Mouse (Mus musculus): ENCODE data around the gene 1110032F04Rik.
A peak's percentile ranks its signal among the peaks of the same experiment; 100 is the strongest.
"Not testable (repeated sequence)": the region's sequence is repeated elsewhere in the genome, so short reads cannot be mapped to it uniquely, and the experiment has no call there.

The 1110032F04Rik gene

DNA sequence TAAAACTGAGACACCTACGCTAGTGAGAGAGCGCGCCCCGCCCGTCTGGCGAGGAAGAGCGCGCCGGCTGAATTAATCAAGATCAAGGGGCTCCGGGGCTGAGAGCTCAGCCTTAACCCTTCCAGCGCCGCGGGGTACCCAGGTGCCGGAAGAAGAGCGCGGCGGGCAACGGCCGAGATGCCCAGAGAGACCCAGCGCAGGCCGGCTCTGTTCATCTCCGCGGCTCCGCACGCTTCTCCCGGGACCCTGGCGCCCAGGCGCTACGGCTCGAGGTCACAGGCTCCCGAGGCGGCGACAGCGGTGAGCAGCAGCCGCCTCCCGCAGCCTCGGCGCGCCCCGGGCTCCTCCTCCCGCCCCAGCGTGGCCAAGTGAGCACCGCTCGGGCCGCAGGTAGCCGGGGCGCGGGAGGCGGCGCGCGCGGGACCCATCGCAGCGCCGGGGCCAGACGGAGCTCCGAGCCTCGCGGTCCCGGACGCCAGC, at the start of gene 1110032F04Rik:
1110032F04Rik (plus strand) TSS at position 376 of the 480 bp plus-strand sequence.
- peak in 1 of 2 experiments; percentile 14 for DNase-seq (ENCODE audit: low spot score in 2 of 2)

DNA sequence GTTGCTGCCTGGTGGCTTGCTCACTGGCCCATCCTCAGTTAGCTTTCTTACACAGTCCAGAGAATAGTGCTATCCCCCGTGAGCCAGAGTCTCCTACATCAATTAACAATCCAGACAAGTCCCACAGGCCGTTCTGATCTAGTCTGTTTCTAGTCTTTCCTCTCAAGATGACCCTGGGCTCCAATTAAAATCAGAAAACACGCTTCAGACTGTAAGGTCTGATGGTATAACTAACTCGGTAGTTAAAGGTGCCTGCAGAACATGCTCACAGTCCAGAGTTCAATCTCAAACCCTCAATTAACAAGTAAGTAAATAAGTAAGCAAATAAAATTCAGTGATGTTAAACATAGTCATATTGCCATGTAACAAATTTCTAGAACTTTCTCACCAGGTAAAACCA, 48.0 kb upstream of the 1110032F04Rik start:
- no peak for DNase-seq (ENCODE audit: low spot score in 2 of 2)

DNA sequence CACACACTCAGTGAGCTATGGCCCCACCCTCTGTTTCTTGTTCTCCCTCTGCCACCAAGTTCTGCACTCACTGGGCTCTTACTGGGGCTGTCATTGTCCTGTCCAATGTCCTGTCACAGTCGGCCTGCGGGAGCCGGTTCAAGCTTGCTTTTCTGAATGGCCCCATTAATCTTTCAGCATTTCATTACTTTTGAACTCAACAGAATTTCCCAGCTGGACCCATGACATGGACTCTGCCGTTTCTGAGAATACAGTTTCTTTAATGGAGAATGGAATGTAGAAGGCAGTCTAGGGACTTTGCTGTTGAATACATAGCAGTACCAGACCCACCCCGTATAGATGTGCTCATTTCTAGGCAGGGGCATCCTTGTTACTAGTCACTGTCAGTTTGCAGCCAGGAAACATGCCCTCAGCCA, 47.5 kb upstream of the 1110032F04Rik start:
- no peak for DNase-seq (ENCODE audit: low spot score in 2 of 2)

DNA sequence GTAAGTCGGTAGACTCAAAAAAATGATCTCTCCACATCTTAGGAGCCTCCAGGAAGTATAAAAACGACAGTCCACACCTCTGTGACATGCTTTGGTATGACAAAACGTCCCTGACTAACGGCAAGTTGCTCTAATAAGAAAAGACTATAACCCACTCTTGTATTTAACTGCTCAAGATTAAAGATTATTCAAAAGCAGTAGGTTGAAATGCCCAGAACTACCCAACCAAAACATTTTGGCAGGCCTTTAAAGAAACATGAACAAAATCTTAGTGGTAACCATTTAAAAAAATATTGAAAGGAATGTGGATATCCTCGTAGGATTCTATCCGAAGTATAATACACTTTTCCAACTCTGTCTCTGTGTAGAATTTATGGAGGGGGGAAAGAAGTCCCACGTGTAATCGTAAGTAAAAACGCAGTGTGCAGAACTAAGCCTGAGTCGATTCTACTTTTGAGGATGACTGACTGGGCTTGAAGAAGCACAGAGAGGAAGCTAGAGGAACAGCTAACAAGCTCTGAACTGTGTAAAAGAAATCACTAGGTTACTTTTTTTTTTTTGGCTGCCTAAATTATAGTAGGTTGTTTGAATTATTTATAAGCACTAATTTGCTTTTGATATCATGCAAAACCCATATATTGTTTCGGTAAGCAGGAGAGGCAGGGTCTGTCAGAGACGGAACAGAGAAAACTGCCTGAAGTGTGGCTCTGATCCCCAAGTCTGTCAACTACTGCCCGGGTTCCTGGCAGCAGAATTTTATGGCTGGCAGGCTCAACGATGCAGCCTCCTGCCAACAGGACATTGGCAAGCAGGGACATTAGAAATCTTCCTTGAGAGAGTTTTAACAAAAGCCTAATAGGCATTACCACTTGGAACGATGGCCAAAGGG, 45.3 kb upstream of the 1110032F04Rik start:
- no peak for DNase-seq (ENCODE audit: low spot score in 2 of 2)

DNA sequence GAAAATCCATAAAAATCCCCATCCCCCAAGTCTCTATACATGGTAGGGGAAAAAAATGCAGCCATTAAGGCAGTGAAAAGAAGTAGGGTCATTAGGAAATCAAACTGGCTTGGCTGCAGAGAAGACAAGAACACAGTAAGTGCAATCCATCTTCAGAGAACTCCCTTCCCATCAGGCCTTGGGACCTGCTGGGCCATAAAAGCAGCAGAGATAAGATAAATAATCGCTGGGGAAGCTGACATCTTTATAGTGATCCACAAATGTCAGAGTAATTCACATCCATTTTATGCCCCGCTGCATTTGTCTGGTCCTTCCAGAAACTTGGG, 44.7 kb upstream of the 1110032F04Rik start:
- DNase-seq (ENCODE audit: low spot score in 2 of 2) = no peak

DNA sequence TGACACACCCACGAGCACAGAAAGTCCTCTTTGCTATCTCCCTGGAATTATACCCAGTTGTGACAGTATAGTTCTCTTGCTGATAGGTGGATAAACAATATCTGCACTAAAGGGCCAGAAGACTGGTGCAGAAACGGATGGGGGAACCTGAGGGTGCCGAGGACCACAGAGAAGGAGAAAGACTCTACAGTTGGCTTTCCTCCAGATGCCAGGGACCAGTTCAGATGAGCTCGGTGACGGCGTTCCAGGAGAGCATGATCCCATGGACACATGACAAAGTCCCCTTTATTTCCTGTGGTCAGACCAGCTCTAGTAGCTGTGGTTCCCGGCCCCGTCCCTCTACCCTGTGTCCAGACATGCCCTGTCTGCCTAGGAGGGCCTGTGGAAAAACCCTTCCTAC, 44.2 kb upstream of the 1110032F04Rik start:
- no peak for DNase-seq (ENCODE audit: low spot score in 2 of 2)

DNA sequence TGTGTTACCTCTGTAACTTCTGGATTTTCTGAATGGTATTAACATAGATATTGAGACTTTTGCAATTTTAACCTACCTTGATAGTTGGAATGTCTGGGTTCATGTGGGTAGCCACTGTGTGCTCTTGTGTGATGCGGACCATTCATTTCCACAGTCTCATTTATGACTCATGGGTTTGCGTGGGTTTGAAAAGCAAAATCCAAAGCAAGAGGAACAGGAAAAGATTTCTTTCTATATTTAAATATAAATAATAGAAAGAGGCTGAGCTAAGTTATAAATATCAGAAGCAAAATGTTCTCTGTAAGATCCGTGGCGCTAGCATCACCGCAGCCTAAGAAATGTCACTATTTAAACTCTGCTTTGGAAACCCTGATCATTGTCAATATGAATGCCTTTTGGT, 41.7 kb upstream of the 1110032F04Rik start:
- no peak for DNase-seq (ENCODE audit: low spot score in 2 of 2)

DNA sequence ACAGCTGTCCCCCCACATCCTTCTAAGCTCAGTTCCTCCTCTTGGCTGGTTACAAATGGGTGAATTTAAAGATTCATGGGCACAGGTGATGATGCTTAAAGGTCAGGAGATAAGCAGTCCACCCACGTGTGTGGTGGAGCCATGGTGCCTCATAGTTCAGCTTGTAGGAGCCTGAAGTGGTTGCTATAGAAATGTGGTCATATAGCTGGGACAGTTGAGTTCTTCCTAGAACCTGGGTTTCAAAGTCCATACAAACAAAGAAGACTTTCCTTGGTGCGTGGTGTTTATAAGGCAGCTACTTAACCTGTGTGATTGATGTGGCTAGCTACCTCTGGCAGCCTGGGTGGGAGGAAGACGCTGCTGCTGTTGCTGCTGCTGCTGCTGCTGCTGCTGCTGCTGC, 39.4 kb upstream of the 1110032F04Rik start:
- no peak for DNase-seq (ENCODE audit: low spot score in 2 of 2)

DNA sequence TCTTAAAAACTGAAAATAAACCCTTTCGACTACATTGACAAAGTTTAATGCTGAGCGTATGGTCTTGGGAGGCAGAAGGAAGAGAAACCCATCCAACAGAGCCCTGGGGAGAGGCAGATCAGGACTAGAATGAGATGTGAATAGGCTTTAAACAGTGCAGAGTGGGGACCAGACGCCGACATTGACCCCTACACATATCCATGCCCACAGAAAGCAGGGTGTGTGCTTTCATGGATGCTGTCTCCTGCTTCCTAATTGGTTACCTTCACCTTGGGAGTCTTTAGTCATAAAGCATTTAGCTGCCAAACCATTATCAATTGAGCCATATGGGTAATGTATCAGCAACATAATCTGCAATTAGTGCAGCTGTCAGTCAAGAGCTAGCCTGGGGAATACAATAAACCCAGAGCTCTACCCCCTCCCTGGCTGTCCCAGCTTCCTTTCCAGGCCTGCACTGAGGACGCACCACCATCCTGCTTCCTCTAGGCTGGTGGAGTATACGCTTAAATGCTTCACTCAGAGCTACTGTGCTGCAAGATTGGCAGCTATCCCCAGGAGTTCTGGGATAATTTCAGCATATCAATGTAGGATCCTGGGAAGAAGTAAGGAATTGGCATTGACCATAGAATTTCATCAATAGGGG, 32.4 kb upstream of the 1110032F04Rik start:
- DNase-seq (ENCODE audit: low spot score in 2 of 2) = no peak

DNA sequence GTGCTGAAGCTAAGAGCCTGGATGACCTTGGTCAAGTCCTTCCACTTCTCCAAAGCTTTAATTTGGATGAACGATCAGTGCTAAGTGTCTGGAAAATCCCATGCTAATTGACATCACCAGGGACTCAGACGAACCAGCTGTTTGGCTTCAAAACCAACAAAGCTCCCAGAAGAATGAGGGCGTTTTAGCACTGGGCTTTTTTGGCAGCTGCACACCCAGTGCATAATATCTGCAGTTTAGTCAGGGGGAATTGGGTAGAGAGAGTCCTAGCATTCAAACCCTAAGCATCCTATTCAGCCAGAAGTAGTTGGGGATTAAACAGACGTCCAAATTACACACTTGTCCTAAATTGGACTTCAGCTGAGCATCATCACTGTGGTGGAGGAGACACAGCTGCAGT, 29.2 kb upstream of the 1110032F04Rik start:
- no peak for DNase-seq (ENCODE audit: low spot score in 2 of 2)

DNA sequence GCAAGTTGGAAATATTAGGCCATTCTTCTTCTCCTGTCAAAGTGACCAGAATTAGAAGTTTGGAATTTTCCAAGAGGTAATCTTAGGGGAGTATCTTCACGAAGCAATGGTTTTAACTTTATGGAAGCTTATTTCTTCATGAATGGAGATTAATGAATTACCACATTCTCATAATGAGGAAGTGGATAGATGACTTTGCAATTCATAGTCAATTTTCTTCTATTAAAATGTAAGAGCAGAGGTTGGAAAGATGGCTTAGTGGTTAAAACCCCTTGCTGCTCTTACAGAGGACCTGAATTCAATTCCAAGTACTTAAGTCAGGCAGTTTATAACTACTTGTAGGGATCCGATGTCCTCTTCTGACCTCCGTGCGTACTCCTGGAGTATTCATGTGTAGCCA, 25.4 kb upstream of the 1110032F04Rik start:
- no peak for DNase-seq (ENCODE audit: low spot score in 2 of 2)

DNA sequence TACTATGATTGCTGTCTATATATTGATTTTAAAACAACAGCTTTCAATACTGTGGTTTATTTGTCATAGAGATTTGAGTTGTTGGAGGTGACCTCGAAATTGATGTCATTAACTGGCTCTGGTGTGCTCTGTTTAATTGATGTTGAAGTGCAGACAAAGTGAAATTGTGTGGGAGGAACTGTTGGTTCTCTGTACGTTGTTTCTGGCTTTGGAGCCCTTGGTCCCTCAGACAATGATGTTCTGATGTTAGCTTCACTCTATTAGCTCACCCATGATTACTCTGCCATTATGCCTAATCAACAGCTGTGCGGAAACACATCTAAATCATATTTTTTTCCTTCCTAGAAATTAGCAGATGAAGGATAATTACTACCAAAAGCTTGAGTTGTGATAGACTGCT, 21.1 kb upstream of the 1110032F04Rik start:
- no peak for DNase-seq (ENCODE audit: low spot score in 2 of 2)

DNA sequence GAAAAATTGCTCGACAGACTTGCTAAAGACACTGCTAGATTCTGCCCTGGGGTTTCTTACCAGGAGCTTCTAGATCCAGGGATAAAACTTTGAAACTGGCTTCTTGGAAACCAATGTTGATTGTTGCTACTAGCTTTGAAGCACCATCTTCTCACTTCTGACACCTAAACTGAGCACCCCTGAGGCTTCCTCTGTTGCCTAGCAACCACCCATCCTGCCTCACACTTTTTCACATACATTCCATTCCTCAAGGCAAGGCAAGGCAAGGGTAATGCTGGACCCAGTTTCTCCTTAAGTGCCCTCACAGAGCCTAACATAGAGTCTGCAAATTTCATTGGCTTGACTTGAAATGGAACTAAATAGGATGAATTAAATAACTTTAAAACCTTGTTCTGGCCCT, 17.0 kb upstream of the 1110032F04Rik start:
- no peak for DNase-seq (ENCODE audit: low spot score in 2 of 2)

DNA sequence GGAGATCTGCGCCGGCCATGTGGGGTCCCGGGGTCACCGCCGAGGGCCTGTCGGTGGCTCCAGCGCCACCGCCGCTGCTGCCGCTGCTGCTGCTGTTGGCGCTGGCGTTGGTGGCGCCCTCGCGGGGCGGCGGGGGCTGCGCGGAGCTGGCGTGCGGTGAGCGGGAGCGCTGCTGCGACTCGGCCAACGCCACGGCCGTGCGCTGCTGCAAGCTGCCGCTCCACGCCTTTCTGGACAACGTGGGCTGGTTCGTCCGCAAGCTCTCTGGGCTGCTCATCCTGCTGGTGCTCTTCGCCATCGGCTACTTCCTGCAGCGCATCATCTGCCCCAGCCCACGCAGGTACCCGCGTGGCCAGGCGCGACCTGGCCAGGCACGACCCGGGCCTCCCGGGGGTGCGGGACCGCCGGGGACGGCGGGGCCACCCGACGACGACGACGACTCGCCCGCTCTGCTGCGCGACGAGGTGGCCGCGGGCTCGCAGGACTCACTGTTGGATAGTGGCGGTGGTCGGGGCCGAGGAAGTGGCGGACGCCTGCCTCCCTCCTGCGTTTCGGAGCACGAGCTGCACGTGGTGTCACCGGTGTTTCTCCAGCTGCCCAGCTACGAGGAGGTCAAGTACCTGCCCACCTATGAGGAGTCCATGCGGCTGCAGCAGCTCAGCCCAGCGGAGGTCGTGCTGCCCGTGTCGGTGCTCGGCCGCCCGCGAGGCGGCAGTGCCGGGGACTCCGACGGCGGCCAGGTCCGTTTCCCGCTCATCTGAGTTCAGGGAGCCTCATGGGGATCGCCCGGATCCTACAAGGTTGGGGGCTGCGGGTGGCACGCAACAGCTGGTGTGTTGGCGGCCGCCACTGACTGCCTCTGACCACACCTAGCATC, 543 bp downstream of the 1110032F04Rik start:
- DNase-seq (ENCODE audit: low spot score in 2 of 2) = peak in 1 of 2 experiments; percentile 14

DNA sequence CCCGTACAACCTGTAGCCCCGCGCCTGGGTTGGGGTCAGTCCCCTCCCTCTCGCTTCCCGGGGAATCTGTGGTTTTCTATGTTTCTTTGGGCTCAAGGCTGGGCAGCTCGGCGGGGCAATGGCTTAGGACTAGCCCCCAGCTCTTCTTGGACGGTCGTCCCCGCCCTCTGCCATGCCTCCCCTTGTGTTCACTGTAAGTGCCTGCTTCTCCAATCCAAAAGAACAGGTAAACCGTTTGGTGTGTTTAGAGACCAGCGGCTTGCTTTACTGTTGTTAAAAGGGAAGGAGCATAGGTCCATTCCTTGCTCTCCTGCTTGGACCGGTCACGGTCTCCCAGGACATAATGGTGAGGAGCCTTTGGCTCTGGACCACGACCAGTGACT, 1.2 kb downstream of the 1110032F04Rik start:
- DNase-seq (ENCODE audit: low spot score in 2 of 2) = no peak

DNA sequence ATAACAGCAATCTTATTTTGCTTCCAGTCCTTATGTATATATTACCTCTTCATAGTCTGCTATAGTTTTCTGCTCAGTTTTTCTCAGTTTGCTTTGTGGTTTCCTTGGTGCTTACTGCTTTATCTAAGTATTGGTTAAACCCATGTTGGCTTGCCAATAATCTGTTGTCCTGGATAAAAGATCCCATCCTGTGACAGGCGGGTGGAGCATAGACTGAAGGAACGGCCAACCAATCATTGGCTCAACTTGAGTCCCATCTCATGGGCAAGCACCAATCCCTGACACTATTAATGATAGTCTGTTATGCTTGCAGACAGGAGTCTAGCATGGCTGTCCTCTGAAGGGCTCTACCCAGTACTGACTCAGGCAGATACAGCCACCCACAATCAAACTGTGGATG, 4.7 kb downstream of the 1110032F04Rik start:
- DNase-seq (ENCODE audit: low spot score in 2 of 2) = no peak

DNA sequence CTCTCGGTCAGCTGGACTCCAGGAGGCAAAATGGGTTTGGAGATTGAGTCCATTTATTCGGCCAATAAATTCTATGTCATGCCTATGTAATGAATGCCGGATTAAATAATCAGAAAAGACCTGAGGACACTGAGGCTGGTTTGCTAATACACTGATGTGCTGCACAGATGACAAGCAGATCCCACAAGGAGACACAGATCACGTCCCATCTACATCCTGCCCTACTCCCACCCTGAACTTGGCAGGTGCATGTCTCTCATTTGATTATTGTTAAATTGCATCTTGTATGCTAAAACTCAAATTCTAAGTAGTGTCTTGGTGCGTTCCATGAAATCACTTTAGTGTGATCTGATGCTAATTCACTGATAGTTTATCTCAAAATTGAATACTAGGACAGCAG, 17.5 kb downstream of the 1110032F04Rik start:
- DNase-seq (ENCODE audit: low spot score in 2 of 2) = no peak

DNA sequence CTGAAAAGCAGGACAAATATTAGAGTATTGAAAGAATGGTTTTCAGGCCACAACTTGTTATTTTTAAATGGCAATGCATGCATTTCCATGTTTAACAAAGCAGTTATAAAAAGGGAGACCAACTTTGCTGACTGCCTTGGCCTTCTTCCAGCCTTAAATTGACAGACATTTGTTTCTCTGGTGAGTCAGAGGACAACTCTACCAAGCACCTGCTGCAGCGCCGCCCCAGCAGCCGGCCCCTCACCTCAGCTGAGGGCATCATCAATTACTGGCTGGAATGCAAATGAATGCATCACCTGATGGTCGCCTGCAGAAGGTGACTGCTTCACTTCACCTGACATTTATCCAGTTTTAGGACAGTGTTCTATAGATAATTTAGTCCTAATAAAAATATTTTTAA, 26.0 kb downstream of the 1110032F04Rik start:
- DNase-seq (ENCODE audit: low spot score in 2 of 2) = no peak

DNA sequence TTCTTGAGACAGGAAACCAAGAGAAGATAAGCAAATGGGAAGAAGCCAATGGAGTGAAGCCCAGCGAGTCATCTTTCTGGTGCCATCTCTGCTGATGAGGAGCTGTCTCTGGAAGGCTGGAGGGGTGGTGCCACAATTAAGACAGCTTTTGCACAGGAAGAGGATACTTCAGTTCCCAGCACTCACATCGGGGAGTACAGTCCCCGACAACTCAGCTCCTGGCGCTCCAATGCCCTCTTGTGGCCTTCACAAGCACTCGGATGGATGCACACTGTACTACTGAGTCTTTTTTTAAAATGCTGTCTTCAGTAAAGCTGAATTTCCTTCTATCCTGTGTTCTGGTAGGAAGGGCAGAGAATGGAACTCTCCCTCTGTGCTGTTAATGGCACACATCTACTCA, 27.8 kb downstream of the 1110032F04Rik start:
- no peak for DNase-seq (ENCODE audit: low spot score in 2 of 2)

DNA sequence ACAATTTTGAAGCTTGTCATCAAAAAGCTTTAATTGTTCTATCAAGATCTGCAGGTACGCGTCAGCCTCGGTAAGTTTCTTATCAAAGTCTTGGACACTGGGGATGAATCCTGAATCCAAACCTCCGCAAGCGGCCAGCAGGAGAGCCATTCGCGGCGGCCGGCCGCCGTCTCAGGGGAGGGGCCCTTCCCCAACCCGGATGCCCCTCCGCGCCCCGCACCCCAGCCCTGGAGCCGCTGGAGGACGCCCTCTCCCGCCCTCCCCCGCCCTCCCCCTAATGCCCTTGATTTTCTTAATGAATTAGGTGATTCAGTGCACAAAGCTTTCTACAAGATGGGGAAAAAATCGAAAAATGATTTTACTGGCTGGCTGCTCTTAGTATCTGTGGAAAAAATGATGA, 33.2 kb downstream of the 1110032F04Rik start:
- DNase-seq (ENCODE audit: low spot score in 2 of 2) = not testable (repeated sequence)

DNA sequence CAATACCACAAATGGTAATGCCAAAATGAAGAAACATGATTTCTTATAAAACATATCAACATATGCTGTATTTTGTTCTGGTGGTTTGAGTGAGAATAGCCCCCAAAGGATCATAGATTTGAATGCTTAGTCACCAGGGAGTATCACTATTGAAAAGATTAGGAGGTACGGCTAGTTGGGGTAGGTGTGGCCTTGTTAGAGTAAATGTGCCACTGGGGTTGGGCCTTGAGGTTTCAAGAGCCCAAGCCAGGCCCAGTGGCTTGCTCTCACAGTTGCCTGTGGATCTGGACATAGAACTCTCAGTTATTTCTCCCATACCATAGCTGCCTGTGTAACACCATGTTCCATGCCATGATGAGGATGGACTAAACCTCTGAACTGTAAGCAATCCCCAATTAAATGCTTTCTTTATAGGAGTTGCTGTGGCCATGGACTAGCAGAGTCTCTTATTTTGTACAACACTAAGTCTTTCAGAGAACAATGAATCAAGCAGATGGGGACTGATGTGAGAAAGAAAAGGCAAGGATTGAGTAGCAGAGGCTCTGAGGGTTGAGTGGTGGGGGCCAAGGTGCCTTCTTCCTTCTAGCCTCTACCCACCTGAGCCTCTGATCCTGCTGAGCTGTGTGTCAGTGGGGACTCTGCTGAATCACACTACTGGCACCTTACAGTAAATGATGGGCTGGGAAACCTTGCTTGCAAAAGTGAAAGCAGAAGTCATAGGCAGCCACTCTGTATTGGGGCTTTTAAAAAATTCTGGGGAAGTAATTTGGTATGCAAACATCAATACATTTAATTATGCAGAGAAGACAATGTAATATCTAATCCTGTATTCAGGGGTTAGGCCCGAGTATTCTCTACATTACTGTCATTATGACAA, 35.8 kb downstream of the 1110032F04Rik start:
- DNase-seq (ENCODE audit: low spot score in 2 of 2) = no peak
